Mouse (Mus musculus) lung, postnatal 0 days (tissue): ENCODE measurements at regions not wholly inside any gene's neighbourhood (a gene's known extent, or its start where the extent isn't known, plus 50 kb on each side); places are given as distances from the start of the nearest gene placed in this dataset.

Source experiments
- CTCF ChIP-seq: IDR thresholded peaks from 2 replicates; pipeline ENCODE4 v1.5.1; 2016; ENCODE audit warnings: antibody characterized with exemption, mild to moderate bottlenecking
- EP300 ChIP-seq: IDR thresholded peaks from 2 replicates; pipeline ENCODE4 v1.6.1; 2016; ENCODE audit warnings: antibody characterized with exemption, mild to moderate bottlenecking, control low read depth

DNA sequence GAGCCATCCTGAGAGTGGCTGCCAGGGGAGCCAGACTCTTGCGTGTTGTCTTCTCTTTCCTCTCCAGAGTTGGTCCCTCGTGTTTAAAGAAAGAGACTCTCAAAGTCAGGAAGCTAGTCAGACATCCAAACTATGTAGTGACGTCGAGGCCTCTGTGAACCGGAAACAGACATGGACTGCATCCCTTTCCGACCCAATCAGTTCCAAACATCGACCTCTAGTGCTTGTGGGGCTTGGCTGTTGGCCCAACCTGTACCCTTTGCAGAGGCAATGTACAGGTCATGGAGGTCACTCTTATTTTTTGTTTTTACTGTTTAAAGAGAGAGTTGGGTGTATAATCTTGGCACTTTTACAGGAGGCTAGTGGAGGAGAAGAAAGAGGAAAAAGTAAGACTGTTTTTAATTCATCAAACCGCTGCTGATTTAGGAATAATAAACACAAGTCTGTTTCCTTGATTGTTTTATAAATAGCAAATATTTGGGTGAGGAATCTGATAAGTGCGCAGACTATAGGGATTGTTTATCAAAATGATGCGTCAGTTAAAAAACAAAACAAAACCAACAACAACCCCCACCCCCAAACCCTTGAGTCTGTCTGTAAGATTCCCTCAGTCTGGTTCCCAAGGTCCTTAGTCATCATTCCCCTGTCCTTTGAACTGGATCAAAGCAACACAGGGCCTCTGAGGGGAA, 205.2 kb upstream of the Prep start:
- TF ChIP-seq CTCF: peak; percentile 6; the same call in 1 of the 2 replicates
- peak; percentile 93 for TF ChIP-seq EP300
